Mouse (Mus musculus): ENCODE measurements around the gene Frs3.

DNA sequence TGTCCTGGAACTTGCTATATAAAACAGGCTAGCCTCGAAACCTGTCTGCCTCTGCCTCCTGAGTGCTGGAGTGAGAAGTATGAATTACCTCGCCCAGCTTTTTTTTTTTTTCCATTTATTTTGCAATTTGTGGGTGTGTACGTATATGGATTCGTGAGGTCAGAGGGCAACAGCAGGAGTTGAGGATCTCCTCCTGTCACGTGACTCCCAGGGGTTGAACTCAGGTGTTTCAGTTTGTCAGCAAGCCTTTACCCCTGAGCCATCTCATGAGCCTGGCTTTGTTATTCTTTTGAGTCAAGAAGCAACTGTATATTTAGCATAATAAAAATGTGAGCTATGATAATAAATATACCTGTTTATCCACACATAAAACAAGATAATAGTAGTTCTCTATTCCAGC lies 33.1 kb upstream of the Frs3 start:
- TF ChIP-seq CTCF (IDR thresholded peaks at IDR 0.05; ENCODE audit: borderline replicate concordance, insufficient read depth, low read length) (no peak), POLR2A (IDR thresholded peaks at IDR 0.05; ENCODE audit: low read depth, low read length) (no peak)

Data from embryonic fibroblast, embryonic 13.5 days (primary cell).